Comparison of ENCODE assay signal across 8 mouse cellular contexts in the genomic region with DNA sequence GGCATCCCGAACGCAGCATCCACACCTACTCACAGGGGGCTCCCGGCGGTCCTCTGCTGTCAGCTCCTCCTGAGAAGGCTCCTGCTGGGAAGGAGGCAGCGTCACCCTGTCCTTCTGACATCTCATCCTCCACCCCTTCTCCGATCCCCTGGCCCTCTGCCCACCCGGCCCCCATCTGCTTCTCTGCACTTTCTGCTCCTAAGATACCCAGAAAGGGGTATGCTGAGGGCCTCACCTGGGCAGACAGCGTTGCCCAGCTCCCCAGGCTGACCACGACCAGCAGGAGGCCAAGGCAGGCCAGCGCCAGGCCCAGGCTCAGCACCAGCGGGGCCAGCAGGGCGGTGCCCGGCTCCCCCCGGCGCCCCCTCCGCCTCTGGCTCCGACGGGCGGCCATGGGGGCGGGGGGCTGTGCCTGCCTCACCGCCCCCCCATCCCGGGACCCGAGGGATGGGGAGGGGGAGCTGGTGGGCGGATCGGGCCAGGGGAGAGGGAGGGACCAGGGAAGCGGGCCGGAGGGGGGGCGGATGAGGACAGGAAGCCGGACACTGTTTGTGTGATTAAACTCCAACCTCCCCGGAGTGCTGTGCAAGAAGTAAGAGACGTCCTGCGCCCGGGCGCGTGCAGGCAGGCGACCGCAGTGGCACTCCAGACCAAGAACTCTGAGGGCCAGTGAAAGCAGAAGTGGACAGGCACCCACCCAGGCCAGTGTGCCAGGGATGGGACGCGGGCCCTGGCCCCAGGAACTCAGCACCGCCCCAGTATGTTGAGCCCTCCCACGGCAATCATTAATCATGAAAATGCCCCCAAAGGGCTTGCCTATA. TPM values are rescaled to one million over a fixed set of nuclear protein-coding genes. Genes with fewer than 3 reads are reported as not detected.
DNase-seq lines count a peak whose midpoint lies in the region.

TSS of gene Tnfsf12 (minus strand) at position 489 of the 821 bp plus-strand sequence.
TSS of gene Tnfsfm13 (minus strand) at position 738 of the 821 bp plus-strand sequence.

- peak; percentile 62 to 63 for DNase-seq in urinary bladder, adult 18-20 months (ENCODE audit: low spot score in 2 of 2)
- DNase-seq in urinary bladder, postnatal 10 days (ENCODE audit: low spot score) = no peak
- DNase-seq in embryo, embryonic 9.5 days (ENCODE audit: extremely low spot score) = peak; percentile 71
- DNase-seq in heart, adult 8-10 months (ENCODE audit: low spot score) = peak; percentile 80
- peak; percentile 87 for DNase-seq in kidney, adult 18-20 months
- DNase-seq in lung, adult 18-20 months = peak; percentile 82 to 85
- DNase-seq in neural tube, embryonic 10.5 days (ENCODE audit: extremely low spot score, low spot score) = peak; percentile 66
- DNase-seq in urinary bladder, postnatal 14 days (ENCODE audit: low spot score) = peak; percentile 75

RNA-seq across cellular contexts. Expression of gene Tnfsf12, which starts in this region (rescaled TPM):
- total RNA-seq in heart, adult 8-10 months (2022) = 10 to 100 TPM; 14.9 to 19.6 (median 17.5) TPM

RNA-seq across cellular contexts. Expression of gene Tnfsfm13, which starts in this region (rescaled TPM):
- 1 to 10 TPM; 1.4 to 4.2 (median 3.1) TPM for total RNA-seq in heart, adult 8-10 months (2022)
